Mouse (Mus musculus) brain, embryonic 14.5 days (tissue): Measurements from ENCODE around the gene Zfp821.

ENCODE experiments used
- CTCF ChIP-seq: fragments of 200-500 bp; IDR thresholded peaks from 2 replicates; pipeline ENCODE4 v1.5.1; 2012; ENCODE audit warnings: inconsistent platforms, mild to moderate bottlenecking, moderate library complexity, borderline replicate concordance; ENCODE audit not compliant: insufficient read depth, insufficient read length; ENCODE audit errors: extremely low read depth
- POLR2A ChIP-seq: fragments of 200-500 bp; IDR thresholded peaks from 2 replicates; pipeline ENCODE4 v1.6.1; 2012; ENCODE audit warnings: mild to moderate bottlenecking, inconsistent platforms, borderline replicate concordance; ENCODE audit not compliant: poor library complexity, insufficient read depth, insufficient read length, severe bottlenecking; ENCODE audit errors: extremely low read depth

DNA sequence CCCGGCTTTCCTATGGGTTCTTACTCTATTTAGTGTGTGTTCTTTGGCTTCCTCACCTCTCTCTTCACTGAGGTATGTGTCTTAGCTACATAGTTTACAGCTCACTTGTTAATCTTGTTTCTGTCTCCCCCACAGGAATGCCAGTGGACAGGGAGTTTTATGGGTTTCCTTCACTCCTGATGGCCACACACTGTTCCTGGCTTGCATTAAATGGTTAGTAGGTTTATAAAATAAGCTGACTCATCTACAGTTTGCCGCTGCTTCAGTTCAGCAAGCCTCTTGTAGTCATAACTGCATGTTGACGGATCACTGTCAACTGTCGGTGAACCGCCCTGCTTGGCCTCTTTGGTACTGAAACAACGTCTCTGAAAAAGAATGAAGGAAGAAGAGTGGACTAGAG lies 58.7 kb downstream of the Zfp821 start:
- TF ChIP-seq POLR2A (no peak), CTCF (no peak)
